Mouse (Mus musculus) urinary bladder, postnatal 4 days (tissue): ENCODE measurements around the gene Reep3.

Experiments used
- DNase-seq, 2 experiments: peaks; one replicate each; pipeline ENCODE4 v3.0.0; 2021 to 2022; ENCODE audit warnings: low spot score in 2 of 2

Gene Reep3

DNA sequence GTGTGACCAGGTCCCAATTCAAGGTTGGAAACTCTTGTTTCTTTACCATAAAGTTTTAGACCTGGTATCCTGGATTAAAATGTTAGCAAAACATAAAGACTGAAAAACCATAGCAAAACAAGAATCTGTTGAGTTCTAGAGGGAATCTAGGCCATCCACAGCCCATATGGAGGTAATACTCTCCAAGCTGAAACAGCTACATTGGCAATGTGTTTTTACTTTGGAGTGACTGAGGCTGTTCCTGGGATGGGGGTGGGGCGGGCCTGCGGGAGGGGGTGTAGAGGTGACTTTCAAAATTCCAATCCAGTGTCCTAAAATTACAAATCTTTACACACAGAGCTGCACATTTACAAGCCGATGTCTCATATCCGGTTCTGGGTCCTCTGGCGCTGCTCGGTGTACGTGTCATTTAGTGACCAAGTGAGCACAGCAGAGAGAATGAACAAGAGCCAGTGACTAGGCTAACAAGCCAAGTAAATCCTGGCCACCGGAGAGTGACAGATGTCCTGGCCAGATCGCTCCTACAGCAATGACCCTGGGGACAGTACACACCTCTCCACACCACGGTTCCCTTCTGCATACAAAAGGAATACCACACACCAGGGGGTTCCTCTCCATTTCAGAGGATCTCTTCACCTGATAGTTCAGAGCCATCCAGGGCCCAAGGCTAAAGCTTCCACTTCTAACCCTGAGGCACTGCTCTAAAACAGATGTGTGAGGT lies 13.1 kb downstream of the Reep3 start:
- DNase-seq = no peak

DNA sequence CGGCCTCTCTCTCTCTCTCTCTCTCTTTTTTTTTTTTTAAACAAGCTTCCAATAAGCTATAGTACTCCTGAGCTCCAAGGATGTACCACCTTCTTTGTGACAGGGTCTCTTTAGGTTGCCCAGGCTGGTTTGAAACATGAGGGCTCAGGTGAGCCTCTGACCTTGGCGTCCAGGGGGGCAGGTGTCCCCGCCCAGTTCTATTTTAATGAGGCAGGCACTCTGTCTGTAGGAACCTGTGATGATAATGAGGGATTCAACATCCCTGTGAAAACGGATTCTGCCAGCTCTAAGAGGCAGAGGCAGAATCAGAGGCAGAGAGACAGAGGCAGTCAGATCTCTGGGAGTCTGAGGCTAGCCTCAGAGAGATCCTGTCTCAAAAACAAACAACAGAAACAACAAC lies 14.2 kb downstream of the Reep3 start:
- DNase-seq = no peak

DNA sequence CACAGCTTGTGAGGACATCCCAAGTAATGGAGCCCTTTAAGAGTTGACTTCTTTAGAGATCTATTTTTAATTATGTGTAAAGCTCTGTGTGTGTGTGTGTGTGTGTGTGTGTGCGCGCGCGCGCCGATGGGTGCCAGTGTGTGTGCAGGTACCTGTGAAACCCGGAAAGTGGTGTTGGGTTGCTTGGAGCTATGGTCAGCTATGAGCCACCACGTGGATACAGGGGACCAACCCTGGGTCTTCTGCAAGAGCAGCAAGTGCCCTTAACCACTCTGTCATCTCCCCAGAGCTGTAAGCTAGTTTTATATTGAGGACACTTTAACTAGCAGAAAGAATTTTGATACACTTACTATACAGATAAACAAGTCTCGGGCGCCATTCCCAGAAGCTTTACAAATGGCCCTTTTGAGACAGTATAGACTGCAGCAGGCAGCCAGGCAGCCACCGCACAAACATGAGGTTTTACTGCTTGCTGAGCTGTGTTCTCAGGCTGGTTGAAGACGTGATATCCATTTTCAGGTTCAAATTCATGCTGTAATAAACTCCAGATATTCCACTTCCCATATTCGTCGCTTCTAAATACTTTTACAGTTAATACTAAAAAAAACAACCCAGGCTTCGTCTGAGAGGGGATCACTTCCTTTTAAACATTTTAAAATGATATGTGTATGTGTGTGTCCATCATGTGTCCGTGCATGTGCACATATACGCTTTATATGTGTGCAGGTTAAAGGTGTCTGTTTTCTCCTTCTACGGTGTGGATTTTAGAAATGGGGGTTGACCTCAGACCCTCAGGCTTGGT lies 15.3 kb downstream of the Reep3 start:
- no peak for DNase-seq

DNA sequence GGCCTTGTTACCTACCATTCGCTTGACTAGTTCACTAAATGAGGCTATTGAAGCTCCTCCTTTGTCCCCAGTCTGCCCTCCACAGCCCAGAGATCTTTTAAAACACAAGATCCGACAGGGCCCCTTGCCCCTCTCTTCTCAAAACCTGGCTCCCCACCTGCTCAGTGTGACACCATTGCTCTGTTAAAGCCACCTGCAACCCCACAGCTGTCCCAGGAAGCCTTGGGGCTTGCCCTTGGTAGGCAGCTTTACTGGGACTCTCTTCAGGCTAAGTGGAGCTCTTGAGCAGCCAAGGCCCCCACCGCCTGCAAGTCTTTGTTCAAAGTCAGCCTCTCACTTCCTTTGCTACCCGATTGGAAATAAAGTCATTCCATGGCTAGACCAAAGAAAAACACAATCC lies 17.7 kb downstream of the Reep3 start:
- DNase-seq = no peak

DNA sequence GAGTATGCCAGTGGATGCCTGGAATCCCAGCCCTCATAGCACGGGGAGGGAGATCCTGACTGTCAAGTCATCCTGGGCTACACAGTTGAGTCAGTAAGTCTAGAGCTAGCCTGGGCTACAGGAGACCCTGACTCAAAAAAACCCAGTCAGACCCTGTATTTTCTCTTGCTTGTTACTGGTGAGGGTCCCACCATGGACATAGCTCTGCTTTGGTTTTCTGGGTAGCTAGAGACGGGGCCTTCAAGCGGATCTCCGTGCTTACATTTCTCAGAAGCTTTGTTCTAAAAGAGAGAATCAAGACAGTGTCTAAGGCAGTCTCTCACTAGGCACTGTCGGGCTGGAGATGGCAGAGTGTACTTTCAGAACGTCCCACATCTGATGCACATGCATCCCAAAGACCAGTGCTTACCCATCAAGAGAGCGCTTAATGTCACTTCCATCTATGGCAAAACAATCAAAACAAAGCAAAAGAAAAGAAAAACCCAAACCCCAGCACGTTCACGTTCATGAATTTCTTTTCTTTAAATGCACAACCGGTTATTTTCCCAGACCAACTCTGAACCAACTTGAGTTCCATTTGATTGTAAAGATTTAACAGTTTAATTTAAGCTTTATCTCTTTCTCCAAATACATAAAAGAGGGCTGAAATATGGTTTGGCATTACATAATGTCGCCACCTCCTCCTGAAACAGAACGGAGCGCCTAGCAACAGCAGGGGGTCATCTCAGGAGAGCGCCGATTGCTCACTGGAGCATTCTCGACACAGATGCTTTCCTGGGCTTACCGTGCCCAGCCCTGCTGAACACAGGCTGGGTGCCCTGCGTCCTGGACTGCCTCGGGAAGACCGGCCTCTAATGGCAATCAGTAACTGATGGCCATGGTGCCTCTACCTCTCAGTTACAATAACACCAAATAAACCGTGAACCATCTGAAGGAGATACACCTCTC lies 20.5 kb downstream of the Reep3 start:
- no peak for DNase-seq

GRCm38 (mm10) chr10:67073577-67073976 lies 23.2 kb downstream of the Reep3 start:
- DNase-seq = no peak

- no peak for DNase-seq
Measured at GRCm38 (mm10) chr10:67072600-67072999, 24.1 kb downstream of the Reep3 start.

- no peak for DNase-seq
Measured at GRCm38 (mm10) chr10:67071884-67072283, 24.9 kb downstream of the Reep3 start.

GRCm38 (mm10) chr10:67071389-67071788 lies 25.4 kb downstream of the Reep3 start:
- no peak for DNase-seq

GRCm38 (mm10) chr10:67069013-67069412 lies 27.7 kb downstream of the Reep3 start:
- no peak for DNase-seq

GRCm38 (mm10) chr10:67066421-67066820 lies 30.3 kb downstream of the Reep3 start:
- no peak for DNase-seq

GRCm38 (mm10) chr10:67065927-67066326 lies 30.8 kb downstream of the Reep3 start:
- no peak for DNase-seq

- no peak for DNase-seq
Measured at GRCm38 (mm10) chr10:67065277-67065887, 31.4 kb downstream of the Reep3 start.

- DNase-seq = no peak
Measured at GRCm38 (mm10) chr10:67061823-67062222, 34.9 kb downstream of the Reep3 start.

DNA sequence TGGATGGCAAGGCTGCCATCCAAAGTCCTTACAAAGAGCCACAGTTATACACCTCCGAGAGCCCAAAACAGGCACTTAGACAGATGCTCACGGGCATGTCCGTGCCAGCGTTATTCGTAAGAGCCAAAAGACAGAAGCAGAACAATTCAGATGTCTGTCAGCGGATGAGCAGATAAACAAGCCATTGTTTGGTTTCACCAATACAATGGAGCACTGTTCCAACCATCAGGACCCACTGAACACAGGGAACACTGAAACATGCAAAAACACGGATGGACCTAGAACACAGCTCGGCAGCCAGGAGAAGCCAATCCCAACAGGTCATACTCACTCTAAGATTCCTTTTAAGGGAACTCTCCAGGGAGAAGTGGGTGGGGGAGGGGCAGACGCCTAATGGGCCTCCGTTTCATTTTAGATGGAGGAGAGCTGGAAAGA lies 35.4 kb downstream of the Reep3 start:
- DNase-seq = no peak

DNA sequence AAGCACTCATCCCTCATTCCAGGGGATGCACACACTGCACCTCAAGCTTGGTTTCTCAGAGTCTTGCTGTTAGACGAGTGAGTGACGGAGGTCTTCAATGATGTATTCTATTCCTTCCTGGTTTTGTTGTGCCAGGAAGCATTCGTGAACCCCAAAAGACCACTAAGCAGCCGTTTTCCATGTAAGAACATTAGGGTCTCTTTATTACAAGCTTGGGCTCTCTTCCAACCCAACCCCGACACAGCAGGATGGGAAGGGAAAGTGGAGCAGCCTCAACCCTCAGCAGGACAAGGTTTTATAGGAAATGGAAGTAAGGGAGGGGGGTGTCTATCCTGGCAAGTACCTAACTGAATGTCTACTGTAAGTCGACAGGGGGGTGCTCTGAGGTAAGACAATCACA lies 38.0 kb downstream of the Reep3 start:
- no peak for DNase-seq

DNA sequence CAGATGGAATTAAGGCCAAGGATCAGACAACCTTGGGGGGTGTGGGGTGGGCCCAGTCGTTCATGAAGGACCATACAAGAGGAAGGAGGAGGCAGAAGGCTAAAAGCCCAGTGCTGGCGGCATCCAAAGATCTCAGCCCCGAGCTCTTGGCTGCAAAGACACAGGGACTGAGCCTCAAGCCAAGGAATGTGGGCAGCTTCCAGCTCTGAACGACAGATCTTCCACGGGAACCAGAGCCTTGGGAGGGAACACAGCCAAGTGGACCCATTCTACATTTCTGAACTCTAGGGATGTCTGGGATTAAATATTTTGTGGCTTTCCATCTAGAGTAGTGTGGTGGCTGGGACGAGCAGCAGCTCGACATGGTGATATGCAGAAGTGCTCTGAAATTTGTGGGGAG lies 38.4 kb downstream of the Reep3 start:
- DNase-seq = peak in 1 of 2 experiments; percentile 39

DNA sequence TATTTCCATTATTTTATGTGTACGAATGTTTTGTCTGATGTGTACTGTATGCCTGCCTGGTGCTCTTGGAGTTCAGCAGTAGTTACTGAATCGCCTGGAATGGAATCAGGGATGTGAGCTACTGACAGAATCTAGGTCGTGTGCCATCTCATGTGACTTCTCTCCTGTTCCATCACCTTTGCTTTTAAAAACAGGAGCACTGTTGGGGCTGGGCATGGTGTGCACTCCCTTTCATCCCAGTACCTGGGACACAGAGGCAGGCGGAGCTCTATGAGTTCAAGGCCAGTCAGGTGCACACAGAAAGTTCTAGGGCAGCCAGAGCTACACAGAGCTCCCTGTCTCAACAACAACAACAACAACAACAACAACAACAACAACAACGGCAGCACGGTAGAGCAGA lies 39.0 kb downstream of the Reep3 start:
- no peak for DNase-seq

GRCm38 (mm10) chr10:67057208-67057607 lies 39.5 kb downstream of the Reep3 start:
- DNase-seq = no peak

DNA sequence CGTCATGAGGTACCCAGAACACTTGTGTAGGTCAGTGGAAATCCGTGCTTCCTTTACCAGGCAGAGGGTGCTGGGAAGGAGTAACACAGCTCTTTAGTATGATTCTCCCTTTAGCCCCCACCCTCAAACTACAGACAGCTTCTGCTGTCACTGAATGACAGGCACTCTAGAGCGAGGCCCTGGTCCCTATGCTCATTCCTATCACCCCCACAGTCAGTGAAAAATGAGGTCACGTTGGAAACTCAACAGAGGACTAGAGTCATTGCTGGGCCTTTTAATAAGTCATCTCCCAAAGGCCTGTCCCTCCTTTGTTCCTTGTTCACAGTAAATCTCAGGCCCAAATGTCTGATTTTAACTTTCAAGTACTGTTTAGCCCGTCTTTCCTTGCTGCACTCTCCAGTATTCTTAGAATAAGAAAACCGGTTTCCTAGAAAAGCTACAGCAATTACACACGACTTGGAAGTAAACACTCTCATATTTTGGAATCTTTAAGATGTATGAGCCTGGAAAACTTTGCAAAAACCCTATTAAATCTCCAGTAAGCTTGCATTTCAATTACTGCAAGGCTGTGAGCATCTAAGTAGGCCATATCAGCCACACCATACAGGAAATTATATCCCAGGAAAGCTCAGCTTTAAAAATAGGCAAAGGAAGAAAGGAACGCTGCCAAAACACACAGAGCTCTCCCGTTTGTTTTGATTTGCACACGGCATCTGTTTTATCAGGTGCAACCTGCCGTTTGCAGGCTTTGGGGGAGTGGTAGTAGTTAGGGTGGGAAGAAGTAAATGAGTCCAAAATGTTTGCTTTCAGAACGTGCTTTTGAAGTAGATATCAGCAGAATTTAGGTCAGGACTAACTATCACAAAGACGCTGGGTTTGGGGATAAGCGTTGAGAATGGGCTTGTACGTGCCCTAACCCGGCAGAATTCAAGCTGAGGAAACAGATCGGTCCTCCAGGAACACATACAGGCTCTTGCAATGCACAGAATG lies 40.6 kb downstream of the Reep3 start:
- no peak for DNase-seq
